Mouse (Mus musculus): ENCODE results near the gene Mbd5. TPM values are rescaled to one million over a fixed set of nuclear protein-coding genes. Genes with fewer than 3 reads are reported as not detected.

Mbd5 gene
- polyA plus RNA-seq, 1 experiment from 2014 or later, result 29.0 TPM

DNA sequence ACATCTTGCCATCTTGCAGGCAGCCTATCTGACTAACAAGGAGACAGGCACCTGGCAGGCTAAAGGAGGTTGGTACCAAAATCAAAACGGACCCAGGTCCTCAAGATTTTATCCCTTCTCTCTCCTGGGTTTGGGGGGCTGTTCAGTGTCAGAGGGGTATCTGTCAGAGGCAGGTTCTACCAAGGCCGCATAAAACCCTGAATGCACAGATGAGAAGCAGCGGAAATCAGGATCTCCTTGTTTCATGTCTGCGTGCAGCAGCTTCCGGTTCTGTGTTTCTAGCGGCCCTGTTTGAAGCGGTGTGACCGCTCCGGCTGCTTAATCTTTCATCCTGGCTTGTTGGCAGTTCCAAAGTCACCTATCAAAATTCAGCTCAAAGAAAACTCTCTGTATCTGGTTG is 386.0 kb downstream of the Mbd5 start:
- no peak for TF ChIP-seq CTCF (IDR thresholded peaks at IDR 0.05; ENCODE audit: low read depth)
- Histone ChIP-seq H3K4me3 (ENCODE audit: low read depth, low read length) (no peak overlapping the region), H3K9me3 (ENCODE audit: low read depth, low read length) (no peaks in the 10 kb centered on the region), H3K27ac (ENCODE audit: low read depth) (no peak overlapping the region), H3K4me1 (ENCODE audit: insufficient read depth) (no peaks in the 10 kb centered on the region), H3K4me2 (no peak overlapping the region), H3K9ac (no peak overlapping the region), H3K27me3 (ENCODE audit: insufficient read depth, low read length) (no peaks in the 10 kb centered on the region), H3K36me3 (ENCODE audit: insufficient read depth) (no peaks in the 10 kb centered on the region)
- WGBS, result 80% methylated on average over 9 of the region's 9 CpGs
- DNase-seq, result no peak
- no peak for ATAC-seq (ENCODE audit: insufficient read depth)

DNA sequence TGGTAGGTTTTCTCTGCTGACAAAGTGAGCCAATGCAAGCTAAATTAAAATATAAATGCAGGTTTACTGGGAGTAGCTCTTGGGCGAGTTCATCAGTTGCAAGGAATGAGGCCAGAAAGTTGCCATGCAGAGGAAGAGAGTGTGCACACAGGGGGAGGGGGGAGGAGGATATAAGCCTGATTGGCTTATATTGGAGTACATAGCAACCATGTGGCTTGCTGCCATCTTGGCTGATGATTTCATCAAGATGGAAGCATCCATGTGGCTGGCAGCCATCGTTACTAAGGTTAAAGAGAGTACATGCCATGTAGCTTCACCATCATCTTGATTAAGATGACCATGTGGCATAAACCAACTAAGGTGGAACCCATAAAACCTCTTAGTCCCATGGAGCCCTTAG is 395.0 kb downstream of the Mbd5 start:
- no peak overlapping the region for H3K9ac ChIP-seq
- ATAC-seq (ENCODE audit: insufficient read depth), result no peak
- WGBS, result 80% methylated on average over 2 of the region's 2 CpGs
- H3K27me3 ChIP-seq (ENCODE audit: insufficient read depth, low read length), result no peaks in the 10 kb centered on the region
- no peaks in the 10 kb centered on the region for H3K9me3 ChIP-seq (ENCODE audit: low read depth, low read length)
- H3K27ac ChIP-seq (ENCODE audit: low read depth), result no peak overlapping the region
- H3K4me2 ChIP-seq, result no peak overlapping the region
- H3K36me3 ChIP-seq (ENCODE audit: insufficient read depth), result no peaks in the 10 kb centered on the region
- H3K4me1 ChIP-seq (ENCODE audit: insufficient read depth), result peaks cover 7% of the 10 kb centered on the region
- no peak for DNase-seq
- no peak for TF ChIP-seq CTCF (IDR thresholded peaks at IDR 0.05; ENCODE audit: low read depth)
- H3K4me3 ChIP-seq (ENCODE audit: low read depth, low read length), result no peak overlapping the region

DNA sequence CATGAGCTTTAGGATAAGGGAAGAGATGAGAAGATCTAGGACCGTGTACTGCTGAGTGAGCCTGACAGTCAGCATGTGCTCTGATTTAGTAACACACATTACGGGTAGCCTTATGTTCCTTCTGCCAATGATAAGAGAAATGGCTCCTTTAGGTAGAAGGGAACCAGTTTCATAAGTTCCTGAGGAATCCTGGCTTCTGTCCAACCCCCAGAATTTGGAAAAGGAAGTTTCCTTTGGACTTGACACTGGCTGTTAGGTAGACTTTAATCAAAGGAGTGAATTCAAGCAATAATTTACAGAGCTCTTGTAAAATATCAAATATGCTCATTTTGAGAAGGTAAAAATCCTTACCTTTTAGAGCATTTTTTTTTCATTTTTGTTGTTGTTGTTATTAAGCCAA is 396.5 kb downstream of the Mbd5 start:
- ATAC-seq (ENCODE audit: insufficient read depth) (no peak), DNase-seq (peak; percentile 45)
- Histone ChIP-seq H3K27ac (ENCODE audit: low read depth) (no peak overlapping the region), H3K27me3 (ENCODE audit: insufficient read depth, low read length) (no peaks in the 10 kb centered on the region), H3K9me3 (ENCODE audit: low read depth, low read length) (no peaks in the 10 kb centered on the region), H3K4me3 (ENCODE audit: low read depth, low read length) (no peak overlapping the region), H3K36me3 (ENCODE audit: insufficient read depth) (no peaks in the 10 kb centered on the region), H3K9ac (no peak overlapping the region), H3K4me1 (ENCODE audit: insufficient read depth) (peaks cover 10% of the 10 kb centered on the region), H3K4me2 (no peak overlapping the region)
- WGBS, result 34% methylated on average over 2 of the region's 2 CpGs
- no peak for TF ChIP-seq CTCF (IDR thresholded peaks at IDR 0.05; ENCODE audit: low read depth)

DNA sequence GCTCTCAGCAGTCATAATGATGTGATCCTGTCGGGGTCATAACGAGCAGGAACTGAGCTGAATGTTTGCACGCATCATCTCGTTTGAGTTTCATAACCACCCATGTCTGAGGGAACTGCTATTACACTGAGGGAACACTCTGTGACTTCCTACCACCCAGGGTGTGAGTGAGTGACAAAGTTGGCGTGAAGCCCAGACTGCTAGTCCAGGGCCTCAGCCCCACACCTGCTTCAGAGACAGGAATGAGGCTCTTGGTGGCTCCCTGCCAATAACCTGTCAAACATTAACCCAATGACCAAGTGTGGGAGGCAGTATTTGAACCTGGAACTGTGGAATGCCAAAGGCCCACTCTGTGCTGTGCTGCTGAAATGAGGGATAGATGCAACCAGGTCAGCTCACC is 400.5 kb downstream of the Mbd5 start:
- TF ChIP-seq CTCF (IDR thresholded peaks at IDR 0.05; ENCODE audit: low read depth), result no peak
- ATAC-seq (ENCODE audit: insufficient read depth) (peak; percentile 97), DNase-seq (peak; percentile 93)
- peaks cover 10% of the 10 kb centered on the region for H3K4me1 ChIP-seq (ENCODE audit: insufficient read depth)
- H3K36me3 ChIP-seq (ENCODE audit: insufficient read depth), result no peaks in the 10 kb centered on the region
- WGBS, result 9% methylated on average over 5 of the region's 5 CpGs
- no peak overlapping the region for H3K4me3 ChIP-seq (ENCODE audit: low read depth, low read length)
- H3K9me3 ChIP-seq (ENCODE audit: low read depth, low read length), result no peaks in the 10 kb centered on the region
- peak overlapping the region; percentile 80 for H3K27ac ChIP-seq (ENCODE audit: low read depth)
- H3K9ac ChIP-seq, result no peak overlapping the region
- H3K27me3 ChIP-seq (ENCODE audit: insufficient read depth, low read length), result no peaks in the 10 kb centered on the region
- H3K4me2 ChIP-seq, result no peak overlapping the region

DNA sequence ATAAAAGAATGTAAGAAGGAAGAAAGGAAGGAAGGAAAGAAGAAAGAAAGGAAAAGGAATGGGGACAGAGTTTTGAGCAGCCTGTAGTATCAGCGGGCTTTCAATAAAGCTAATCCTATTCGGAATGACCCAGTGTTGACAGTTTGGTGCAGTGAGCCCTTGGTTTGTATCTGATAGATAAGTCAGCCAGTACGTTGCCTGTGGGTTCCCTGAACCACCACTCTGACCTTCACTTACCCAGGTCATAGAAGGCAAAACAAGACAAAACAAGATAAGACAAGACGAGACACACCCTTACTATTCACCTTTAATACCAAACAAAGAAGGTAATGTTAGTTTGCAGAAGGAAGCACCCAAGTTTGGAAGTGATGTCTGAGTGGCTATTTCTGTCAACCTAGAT is 401.5 kb downstream of the Mbd5 start:
- Histone ChIP-seq H3K4me1 (ENCODE audit: insufficient read depth) (peaks cover 7% of the 10 kb centered on the region), H3K27me3 (ENCODE audit: insufficient read depth, low read length) (no peaks in the 10 kb centered on the region), H3K36me3 (ENCODE audit: insufficient read depth) (no peaks in the 10 kb centered on the region), H3K9me3 (ENCODE audit: low read depth, low read length) (no peaks in the 10 kb centered on the region), H3K4me3 (ENCODE audit: low read depth, low read length) (no peak overlapping the region), H3K4me2 (no peak overlapping the region), H3K9ac (no peak overlapping the region), H3K27ac (ENCODE audit: low read depth) (no peak overlapping the region)
- TF ChIP-seq CTCF (IDR thresholded peaks at IDR 0.05; ENCODE audit: low read depth), result no peak
- 77% methylated on average over 4 of the region's 4 CpGs for WGBS
- DNase-seq, result no peak
- no peak for ATAC-seq (ENCODE audit: insufficient read depth)

DNA sequence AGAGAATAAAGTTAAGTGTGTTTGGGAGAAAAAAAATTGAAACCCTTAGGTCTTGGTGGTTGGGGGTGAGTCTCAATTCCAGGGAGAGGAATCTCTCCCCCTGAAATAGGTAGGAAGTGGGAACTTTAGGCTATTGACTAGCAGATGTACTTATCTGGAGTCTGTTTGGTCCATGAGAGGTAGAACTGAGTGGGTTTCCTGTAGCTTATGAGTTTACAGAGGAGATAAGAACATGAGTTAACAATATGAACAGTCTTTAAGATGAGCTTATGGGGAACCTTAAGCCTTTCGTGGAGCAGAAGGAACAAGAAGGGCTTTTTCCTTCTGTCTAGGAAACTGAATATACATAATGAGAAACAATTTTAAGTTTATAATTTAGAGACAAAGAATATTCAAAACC is 404.8 kb downstream of the Mbd5 start:
- no peaks in the 10 kb centered on the region for H3K9me3 ChIP-seq (ENCODE audit: low read depth, low read length)
- WGBS, result 67% methylated on average over 1 of the region's 1 CpGs

DNA sequence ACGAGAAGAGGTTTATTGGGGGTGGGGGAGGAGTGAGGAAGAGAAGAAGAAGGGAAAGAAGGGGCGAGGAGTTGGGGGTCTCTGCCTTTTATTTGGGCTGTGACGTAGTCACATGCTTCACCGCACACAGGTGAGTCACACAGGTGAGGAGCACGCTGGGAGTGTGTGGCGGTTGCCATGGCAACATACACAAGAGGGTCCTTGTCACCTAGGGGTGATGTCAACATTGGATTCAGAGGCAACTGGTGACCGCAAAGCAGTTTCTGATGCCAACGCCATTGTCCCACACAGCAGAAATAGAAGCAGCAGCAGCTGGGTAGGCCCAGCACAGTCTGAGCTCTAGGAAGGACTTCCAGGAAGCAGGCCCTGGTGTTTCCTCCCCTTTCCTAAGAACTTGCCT is 406.6 kb downstream of the Mbd5 start:
- 69% methylated on average over 8 of the region's 8 CpGs for WGBS
- peak; percentile 60 for DNase-seq
- Histone ChIP-seq H3K27ac (ENCODE audit: low read depth) (no peak overlapping the region), H3K27me3 (ENCODE audit: insufficient read depth, low read length) (no peaks in the 10 kb centered on the region), H3K4me3 (ENCODE audit: low read depth, low read length) (no peak overlapping the region), H3K4me2 (no peak overlapping the region), H3K9ac (no peak overlapping the region), H3K9me3 (ENCODE audit: low read depth, low read length) (no peaks in the 10 kb centered on the region), H3K4me1 (ENCODE audit: insufficient read depth) (no peaks in the 10 kb centered on the region), H3K36me3 (ENCODE audit: insufficient read depth) (no peaks in the 10 kb centered on the region)
- ATAC-seq (ENCODE audit: insufficient read depth), result peak; percentile 38; the same call in 1 of the 2 replicates
- no peak for TF ChIP-seq CTCF (IDR thresholded peaks at IDR 0.05; ENCODE audit: low read depth)

More for the DNA sequence above, 404.8 kb downstream of the Mbd5 start:
- no peak for TF ChIP-seq CTCF (IDR thresholded peaks at IDR 0.05; ENCODE audit: low read depth)
- H3K4me2 ChIP-seq, result no peak overlapping the region
- ATAC-seq (ENCODE audit: insufficient read depth), result no peak
- H3K36me3 ChIP-seq (ENCODE audit: insufficient read depth), result no peaks in the 10 kb centered on the region
- DNase-seq, result no peak
- peaks cover 5% of the 10 kb centered on the region for H3K4me1 ChIP-seq (ENCODE audit: insufficient read depth)
- no peaks in the 10 kb centered on the region for H3K27me3 ChIP-seq (ENCODE audit: insufficient read depth, low read length)
- H3K9ac ChIP-seq, result no peak overlapping the region
- H3K4me3 ChIP-seq (ENCODE audit: low read depth, low read length), result no peak overlapping the region
- H3K27ac ChIP-seq (ENCODE audit: low read depth), result no peak overlapping the region

Measured in lung, embryonic 14.5 days (tissue).